Mouse (Mus musculus) CH12.LX (cell line): ENCODE data around the gene 1500015O10Rik. TPM values are rescaled to one million over a fixed set of nuclear protein-coding genes. Genes with fewer than 3 reads are reported as not detected.

Experiments used
- DNase-seq: peaks from one replicate; pipeline ENCODE4 v3.0.0-alpha.2; 2013; ENCODE audit errors: extremely low read depth
- H3K27ac ChIP-seq: 2 replicates; pipeline ENCODE4 v1.5.1; 2012; ENCODE audit warnings: low read depth, mild to moderate bottlenecking, control low read depth, moderate library complexity; ENCODE audit not compliant: insufficient read depth
- H3K27me3 ChIP-seq: replicated peaks from 2 replicates; pipeline ENCODE3; 2012; ENCODE audit warnings: inconsistent platforms
- H3K36me3 ChIP-seq, 2 experiments: replicated peaks in 1 of 2; 2 replicates each; pipeline versions ENCODE3 to v1.6.1; 2012; ENCODE audit warnings: inconsistent platforms in 1 of 2, low read length in 1 of 2, mild to moderate bottlenecking in 1 of 2, mixed read lengths in 1 of 2, moderate library complexity in 1 of 2; ENCODE audit not compliant: control insufficient read depth in 1 of 2, insufficient read depth in 1 of 2
- H3K4me1 ChIP-seq, 2 experiments: 2 replicates each; pipeline ENCODE4 v1.6.1; 2012; ENCODE audit warnings: inconsistent platforms in 1 of 2, moderate library complexity in 1 of 2; ENCODE audit not compliant: insufficient read depth in 2 of 2, control insufficient read depth in 1 of 2
- H3K4me2 ChIP-seq: 2 replicates; pipeline ENCODE4 v1.6.1; 2012; ENCODE audit warnings: low read depth, mild to moderate bottlenecking, control low read depth; ENCODE audit not compliant: poor library complexity, insufficient read depth, severe bottlenecking
- H3K4me3 ChIP-seq, 3 experiments: fragments of 150-350 bp in 1 of 3; sonication (generic) in 1 of 3; replicated peaks in 1 of 3; 2 replicates each; pipeline versions ENCODE3 to v1.5.1; 2011 to 2012; ENCODE audit warnings: low read depth in 2 of 3, low read length in 2 of 3, mild to moderate bottlenecking in 2 of 3, moderate library complexity in 2 of 3, control low read depth in 1 of 3, improper control_type of control experiment in 1 of 3, inconsistent platforms in 1 of 3, mixed read lengths in 1 of 3; ENCODE audit not compliant: poor library complexity in 1 of 3
- H3K79me2 ChIP-seq: replicated peaks from 2 replicates; pipeline ENCODE4 v1.6.1; 2012; ENCODE audit warnings: mild to moderate bottlenecking, moderate library complexity; ENCODE audit not compliant: control insufficient read depth, poor library complexity, insufficient read depth, severe bottlenecking; ENCODE audit errors: extremely low read depth
- H3K9ac ChIP-seq: 2 replicates; pipeline ENCODE4 v1.6.1; 2012; ENCODE audit warnings: low read depth, mild to moderate bottlenecking, control low read depth, moderate library complexity; ENCODE audit not compliant: insufficient read depth
- H3K9me3 ChIP-seq: replicated peaks from 2 replicates; pipeline ENCODE3; 2012; ENCODE audit warnings: low read length, inconsistent platforms, mixed read lengths
- BHLHE40 ChIP-seq: IDR thresholded peaks from 2 replicates; pipeline ENCODE4 v1.6.1; 2011; ENCODE audit warnings: mild to moderate bottlenecking, low read depth, low read length, improper control_type of control experiment
- CHD2 ChIP-seq: IDR thresholded peaks from 2 replicates; pipeline ENCODE4 v1.6.1; 2011; ENCODE audit warnings: low read length, improper control_type of control experiment
- ELF1 ChIP-seq: IDR thresholded peaks from 2 replicates; pipeline ENCODE4 v1.6.1; 2014; ENCODE audit warnings: low read depth, mild to moderate bottlenecking, inconsistent platforms, low read length, improper control_type of control experiment
- EP300 ChIP-seq: IDR thresholded peaks from 2 replicates; pipeline ENCODE4 v1.6.1; 2011; ENCODE audit warnings: low read length, improper control_type of control experiment
- ETS1 ChIP-seq: conservative IDR thresholded peaks from 2 replicates; pipeline ENCODE4 v1.6.1; 2012; ENCODE audit warnings: low read depth, mild to moderate bottlenecking, inconsistent platforms, low read length, improper control_type of control experiment, moderate library complexity
- IRF4 ChIP-seq: IDR thresholded peaks from 2 replicates; pipeline ENCODE4 v1.6.1; 2014; ENCODE audit warnings: low read depth, mild to moderate bottlenecking, inconsistent platforms, low read length, improper control_type of control experiment
- JUN ChIP-seq: IDR thresholded peaks from 2 replicates; pipeline ENCODE4 v1.6.1; 2011; ENCODE audit warnings: low read depth, mild to moderate bottlenecking, low read length, improper control_type of control experiment, moderate library complexity; ENCODE audit not compliant: insufficient read depth
- JUND ChIP-seq: conservative IDR thresholded peaks from 2 replicates; pipeline ENCODE4 v1.6.1; 2011; ENCODE audit warnings: low read depth, low read length, improper control_type of control experiment
- KAT2A ChIP-seq: IDR thresholded peaks from 2 replicates; pipeline ENCODE4 v1.6.1; 2012; ENCODE audit warnings: low read length, improper control_type of control experiment, inconsistent platforms; ENCODE audit not compliant: insufficient replicate concordance
- MAFK ChIP-seq: IDR thresholded peaks from 2 replicates; pipeline ENCODE4 v1.6.1; 2011; ENCODE audit warnings: low read length, improper control_type of control experiment; ENCODE audit not compliant: insufficient replicate concordance
- MAX ChIP-seq: IDR thresholded peaks from 2 replicates; pipeline ENCODE4 v1.6.1; 2011; ENCODE audit warnings: low read length, improper control_type of control experiment
- MAZ ChIP-seq: IDR thresholded peaks from 2 replicates; pipeline ENCODE4 v1.6.1; 2012; ENCODE audit warnings: low read depth, mild to moderate bottlenecking, inconsistent platforms, low read length, improper control_type of control experiment, moderate library complexity
- MEF2A ChIP-seq: IDR thresholded peaks from 2 replicates; pipeline ENCODE4 v1.6.1; 2014; ENCODE audit warnings: low read depth, mild to moderate bottlenecking, inconsistent platforms, low read length, improper control_type of control experiment, borderline replicate concordance
- MXI1 ChIP-seq: IDR thresholded peaks from 2 replicates; pipeline ENCODE4 v1.6.1; 2011; ENCODE audit warnings: mild to moderate bottlenecking, low read depth, low read length, improper control_type of control experiment
- MYC ChIP-seq: IDR thresholded peaks from 2 replicates; pipeline ENCODE4 v1.6.1; 2011; ENCODE audit warnings: low read depth, mild to moderate bottlenecking, improper control_type of control experiment, low read length
- NELFE ChIP-seq: IDR thresholded peaks from 2 replicates; pipeline ENCODE4 v1.6.1; 2011; ENCODE audit warnings: low read depth, low read length, improper control_type of control experiment
- NRF1 ChIP-seq: IDR thresholded peaks from 2 replicates; pipeline ENCODE4 v1.6.1; 2014; ENCODE audit warnings: low read depth, mild to moderate bottlenecking, inconsistent platforms, low read length, improper control_type of control experiment, moderate library complexity
- POLR2AphosphoS2 ChIP-seq: IDR thresholded peaks from 2 replicates; pipeline ENCODE4 v1.6.1; 2011; ENCODE audit warnings: low read depth, low read length, improper control_type of control experiment
- RCOR1 ChIP-seq: conservative IDR thresholded peaks from 2 replicates; pipeline ENCODE4 v1.6.1; 2012; ENCODE audit warnings: low read depth, mild to moderate bottlenecking, inconsistent platforms, low read length, improper control_type of control experiment
- SMC3 ChIP-seq: IDR thresholded peaks from 2 replicates; pipeline ENCODE4 v1.6.1; 2011; ENCODE audit warnings: low read depth, low read length, improper control_type of control experiment
- TBP ChIP-seq: conservative IDR thresholded peaks from 2 replicates; pipeline ENCODE4 v1.6.1; 2011; ENCODE audit warnings: low read depth, low read length, improper control_type of control experiment
- TCF12 ChIP-seq: IDR thresholded peaks from 2 replicates; pipeline ENCODE4 v1.6.1; 2014; ENCODE audit warnings: low read depth, mild to moderate bottlenecking, inconsistent platforms, low read length, improper control_type of control experiment
- USF1 ChIP-seq: IDR thresholded peaks from 2 replicates; pipeline ENCODE4 v1.6.1; 2014; ENCODE audit warnings: low read depth, mild to moderate bottlenecking, inconsistent platforms, low read length, improper control_type of control experiment
- ZC3H11A ChIP-seq: IDR thresholded peaks from 2 replicates; pipeline ENCODE4 v1.6.1; 2012; ENCODE audit warnings: low read depth, mild to moderate bottlenecking, inconsistent platforms, low read length, improper control_type of control experiment
- ZKSCAN1 ChIP-seq: IDR thresholded peaks from 2 replicates; pipeline ENCODE4 v1.6.1; 2012; ENCODE audit warnings: low read depth, inconsistent platforms, low read length, improper control_type of control experiment, borderline replicate concordance
- ZNF384 ChIP-seq: IDR thresholded peaks from 2 replicates; pipeline ENCODE4 v1.6.1; 2012; ENCODE audit warnings: low read depth, low read length, improper control_type of control experiment, inconsistent platforms
- dilution Hi-C: fragments of 300-500 bp; cut with MboI; formaldehyde crosslinking; loops from 2 replicates; pipeline ENCODE4 v1.14.3; 2020; ENCODE audit warnings: low sequenced_read_pairs; ENCODE audit not compliant: extremely low pct_unique_long_range_greater_than_20kb, extremely low pct_ligation_motif_present
- in situ Hi-C: fragments of 300-500 bp; cut with MboI; formaldehyde crosslinking; loops from 3 replicates; pipeline ENCODE4 v1.14.3; 2019; ENCODE audit warnings: low sequenced_read_pairs, low pct_ligation_motif_present, low pct_unique_long_range_greater_than_20kb, mixed read lengths
- polyA plus RNA-seq: library from polyadenylated mRNA; unstranded; fragments of >175 nt; gene quantifications from 2 replicates; pipeline ENCODE4 v1.2.1, GENCODE M21; 2012; ENCODE audit warnings: low read depth; ENCODE audit not compliant: insufficient read length
- total RNA-seq, 2 experiments: library from RNA; depleted of rRNA; stranded (reverse); fragments of 300-350 nt in 1 of 2; fragments of >200 nt in 1 of 2; gene quantifications; 2 replicates each; pipeline ENCODE4 v1.2.3; 2012 to 2014

Gene 1500015O10Rik
- total and polyA plus RNA-seq, 3 experiments = not detected

- dilution Hi-C loops = no loop called here
- no peak for TF ChIP-seq ELF1
- TF ChIP-seq CHD2 = no peak
- no peak for TF ChIP-seq TCF12
- TF ChIP-seq NELFE = no peak
- no peak for TF ChIP-seq RCOR1
- TF ChIP-seq TBP = no peak
- no peak for TF ChIP-seq MAX
- TF ChIP-seq EP300 = no peak
- TF ChIP-seq KAT2A = no peak
- TF ChIP-seq BHLHE40 = no peak
- no peak for TF ChIP-seq ZNF384
- TF ChIP-seq MAZ = no peak
- TF ChIP-seq, all 38 proteins: peak for 0
- peaks cover 17 to 72% of the 10 kb centered on the region in 2 experiments for H3K36me3 ChIP-seq
- H3K27ac ChIP-seq = no peak overlapping the region
- no peaks in the 10 kb centered on the region for H3K9me3 ChIP-seq
- H3K27me3 ChIP-seq = no peaks in the 10 kb centered on the region
- no peaks in the 10 kb centered on the region for H3K79me2 ChIP-seq
- in situ Hi-C loops = no loop called here
- no peak overlapping the region for H3K9ac ChIP-seq
- DNase-seq = no peak
- no peaks in the 10 kb centered on the region; a peak in 1 of 4 replicates for H3K4me1 ChIP-seq
- H3K4me3 ChIP-seq = no peak overlapping the region
- no peak overlapping the region for H3K4me2 ChIP-seq
These were observed 45.7 kb downstream of the 1500015O10Rik start for GRCm38 (mm10) chr1:43776106-43776505.

- no peak overlapping the region for H3K9ac ChIP-seq
- dilution Hi-C loops = no loop called here
- no peak for DNase-seq
- no peak for TF ChIP-seq IRF4
- no peak for TF ChIP-seq ZKSCAN1
- TF ChIP-seq JUN = no peak
- no peak for TF ChIP-seq USF1
- TF ChIP-seq RCOR1 = no peak
- no peak for TF ChIP-seq MAFK
- no peak for TF ChIP-seq MAZ
- TF ChIP-seq MEF2A = no peak
- TF ChIP-seq ZNF384 = no peak
- TF ChIP-seq ETS1 = no peak
- TF ChIP-seq POLR2AphosphoS2 = no peak
- TF ChIP-seq ZC3H11A = no peak
- no peak for TF ChIP-seq NRF1
- TF ChIP-seq SMC3 = no peak
- no peak for TF ChIP-seq MXI1
- no peak for TF ChIP-seq JUND
- TF ChIP-seq MYC = no peak
- TF ChIP-seq, all 38 proteins: peak for 0
- no peaks in the 10 kb centered on the region for H3K9me3 ChIP-seq
- H3K4me1 ChIP-seq = no peaks in the 10 kb centered on the region
- no peaks in the 10 kb centered on the region for H3K27me3 ChIP-seq
- H3K4me3 ChIP-seq = no peak overlapping the region
- H3K4me2 ChIP-seq = no peak overlapping the region
- H3K27ac ChIP-seq = no peak overlapping the region
- peaks cover 7 to 72% of the 10 kb centered on the region in 2 experiments for H3K36me3 ChIP-seq
- no peaks in the 10 kb centered on the region for H3K79me2 ChIP-seq
- in situ Hi-C loops = no loop called here
These were observed 50.8 kb downstream of the 1500015O10Rik start for GRCm38 (mm10) chr1:43781195-43781594.
